Mouse (Mus musculus) testis, adult 2 months (tissue): ENCODE results near the gene Slco2b1. TPM values are rescaled to one million over a fixed set of nuclear protein-coding genes. Genes with fewer than 3 reads are reported as not detected.

Experiments used
- H3K27ac ChIP-seq: fragments of 200-500 bp; 2 replicates; pipeline ENCODE4 v1.5.1; 2012; ENCODE audit warnings: low read depth, low read length; ENCODE audit not compliant: control insufficient read depth, insufficient read depth
- H3K27me3 ChIP-seq: fragments of 200-500 bp; 2 replicates; pipeline ENCODE4 v1.6.1; 2012; ENCODE audit warnings: mild to moderate bottlenecking, low read length, moderate library complexity; ENCODE audit not compliant: control insufficient read depth, insufficient read depth
- H3K36me3 ChIP-seq: fragments of 200-500 bp; 2 replicates; pipeline ENCODE4 v1.6.1; 2012; ENCODE audit warnings: mild to moderate bottlenecking, low read length; ENCODE audit not compliant: control insufficient read depth, insufficient read depth
- H3K4me1 ChIP-seq: fragments of 200-500 bp; 2 replicates; pipeline ENCODE4 v1.6.1; 2012; ENCODE audit warnings: low read length; ENCODE audit not compliant: control insufficient read depth, insufficient read depth
- H3K4me3 ChIP-seq: fragments of 200-500 bp; 2 replicates; pipeline ENCODE4 v1.5.1; 2012; ENCODE audit warnings: low read depth, mild to moderate bottlenecking, low read length, moderate library complexity, mixed read lengths; ENCODE audit not compliant: control insufficient read depth
- CTCF ChIP-seq: fragments of 200-500 bp; IDR thresholded peaks from 2 replicates; pipeline ENCODE4 v1.5.1; 2012; ENCODE audit warnings: low read depth, mild to moderate bottlenecking, inconsistent platforms, low read length, moderate library complexity; ENCODE audit not compliant: control insufficient read depth, insufficient read depth, insufficient replicate concordance
- POLR2A ChIP-seq: fragments of 200-500 bp; IDR thresholded peaks from 2 replicates; pipeline ENCODE4 v1.6.1; 2012; ENCODE audit warnings: low read depth, mild to moderate bottlenecking, inconsistent platforms, low read length, moderate library complexity; ENCODE audit not compliant: control insufficient read depth
- polyA plus RNA-seq: library from polyadenylated mRNA; depleted of rRNA; stranded (reverse); fragments of >200 nt; gene quantifications from 2 replicates; pipeline ENCODE4 v1.2.3, GENCODE M21; 2012

The Slco2b1 gene
- polyA plus RNA-seq, 1 experiment: 2.0 TPM

DNA sequence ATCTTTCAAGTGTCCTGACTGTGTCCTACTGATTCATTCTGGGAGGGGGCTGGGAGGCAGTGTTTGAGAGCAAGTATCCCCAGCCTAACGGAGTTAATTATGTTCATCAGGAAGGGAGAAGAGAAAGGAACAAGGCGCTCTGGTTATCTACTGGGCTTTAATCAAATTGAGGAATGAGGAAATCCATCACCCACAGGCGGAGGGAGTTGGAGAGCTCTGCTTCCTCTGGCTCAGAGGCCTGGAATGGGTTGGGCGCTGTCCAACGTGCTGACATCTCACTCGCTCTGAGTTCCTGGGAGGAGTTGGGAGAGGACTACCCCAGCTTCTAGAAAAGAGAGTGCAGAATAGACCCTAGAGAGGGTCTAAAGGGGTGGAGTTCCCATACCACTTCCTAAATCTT lies 62.5 kb downstream of the Slco2b1 start:
- no peak overlapping the region for H3K4me3 ChIP-seq
- no peaks in the 10 kb centered on the region for H3K36me3 ChIP-seq
- no peaks in the 10 kb centered on the region for H3K4me1 ChIP-seq
- H3K27me3 ChIP-seq: no peaks in the 10 kb centered on the region
- TF ChIP-seq CTCF (no peak), POLR2A (no peak)
- H3K27ac ChIP-seq: no peak overlapping the region

DNA sequence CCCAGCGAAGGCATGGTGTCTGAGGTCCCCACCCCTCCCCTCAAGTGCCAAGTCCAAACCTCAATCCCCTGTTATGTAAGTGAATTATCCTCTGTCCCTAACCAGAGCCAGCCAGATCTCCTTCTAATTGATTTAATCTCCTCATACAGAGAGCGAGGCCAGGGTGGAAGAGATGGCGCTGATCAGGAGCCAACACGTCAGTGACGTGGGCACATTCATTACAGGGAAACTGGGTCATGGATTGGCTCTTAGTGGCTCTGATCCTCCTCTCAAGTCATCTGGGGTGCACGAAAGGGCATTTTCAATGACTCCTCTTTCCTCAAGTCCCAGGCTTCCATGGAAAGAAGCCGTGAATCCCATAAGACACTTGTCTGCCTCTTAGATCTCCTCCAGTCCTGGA lies 66.4 kb downstream of the Slco2b1 start:
- H3K4me3 ChIP-seq: no peak overlapping the region
- H3K27me3 ChIP-seq: no peaks in the 10 kb centered on the region
- H3K27ac ChIP-seq: no peak overlapping the region
- H3K36me3 ChIP-seq: no peaks in the 10 kb centered on the region
- H3K4me1 ChIP-seq: no peaks in the 10 kb centered on the region
- no peak for TF ChIP-seq POLR2A
- TF ChIP-seq CTCF: no peak

DNA sequence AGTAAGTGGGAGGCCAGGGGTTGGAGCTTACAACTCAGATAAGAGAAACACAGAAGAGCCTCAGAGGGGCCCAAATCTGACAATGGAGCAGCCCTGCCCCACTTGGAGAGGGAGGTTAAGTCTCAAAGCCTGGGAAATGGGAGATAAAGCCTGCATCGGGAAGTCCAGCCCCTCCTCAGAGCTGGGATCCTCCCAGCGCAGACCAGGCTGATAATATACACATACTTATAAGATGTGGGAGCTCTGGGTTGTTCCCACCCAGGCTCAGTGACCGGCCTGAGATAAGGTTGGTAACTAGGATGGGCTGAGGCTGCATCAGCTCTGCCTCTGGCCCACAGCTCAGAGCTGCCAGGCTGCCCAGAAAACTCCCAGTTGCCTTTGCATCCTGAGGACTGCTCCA lies 69.1 kb downstream of the Slco2b1 start:
- Histone ChIP-seq H3K36me3 (no peaks in the 10 kb centered on the region), H3K27me3 (no peaks in the 10 kb centered on the region), H3K4me1 (no peaks in the 10 kb centered on the region), H3K27ac (no peak overlapping the region), H3K4me3 (no peak overlapping the region)
- TF ChIP-seq CTCF (no peak), POLR2A (no peak)

DNA sequence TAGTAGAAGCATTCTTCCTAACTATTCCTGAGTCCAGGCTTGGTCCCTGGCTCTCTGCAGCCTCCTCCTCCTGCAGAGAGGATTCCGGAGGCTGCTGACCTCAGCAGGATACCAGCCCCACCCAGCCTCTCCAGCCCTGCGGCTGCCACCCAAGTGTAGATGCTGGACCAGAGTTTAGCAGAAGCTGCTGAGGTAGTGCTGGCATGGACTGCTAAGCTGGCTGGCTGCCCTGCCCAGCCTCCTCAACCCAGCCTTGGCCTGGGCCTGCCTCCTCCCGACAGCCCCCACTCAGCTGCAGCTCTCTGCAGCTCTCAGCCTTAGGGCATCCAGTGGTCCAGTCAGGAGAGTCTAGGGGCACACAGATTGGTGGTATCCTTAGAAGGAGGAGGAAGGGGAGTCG lies 69.9 kb downstream of the Slco2b1 start:
- H3K4me1 ChIP-seq: no peaks in the 10 kb centered on the region
- H3K36me3 ChIP-seq: no peaks in the 10 kb centered on the region
- H3K4me3 ChIP-seq: no peak overlapping the region
- H3K27ac ChIP-seq: no peak overlapping the region
- TF ChIP-seq POLR2A (no peak), CTCF (no peak)
- no peaks in the 10 kb centered on the region for H3K27me3 ChIP-seq

DNA sequence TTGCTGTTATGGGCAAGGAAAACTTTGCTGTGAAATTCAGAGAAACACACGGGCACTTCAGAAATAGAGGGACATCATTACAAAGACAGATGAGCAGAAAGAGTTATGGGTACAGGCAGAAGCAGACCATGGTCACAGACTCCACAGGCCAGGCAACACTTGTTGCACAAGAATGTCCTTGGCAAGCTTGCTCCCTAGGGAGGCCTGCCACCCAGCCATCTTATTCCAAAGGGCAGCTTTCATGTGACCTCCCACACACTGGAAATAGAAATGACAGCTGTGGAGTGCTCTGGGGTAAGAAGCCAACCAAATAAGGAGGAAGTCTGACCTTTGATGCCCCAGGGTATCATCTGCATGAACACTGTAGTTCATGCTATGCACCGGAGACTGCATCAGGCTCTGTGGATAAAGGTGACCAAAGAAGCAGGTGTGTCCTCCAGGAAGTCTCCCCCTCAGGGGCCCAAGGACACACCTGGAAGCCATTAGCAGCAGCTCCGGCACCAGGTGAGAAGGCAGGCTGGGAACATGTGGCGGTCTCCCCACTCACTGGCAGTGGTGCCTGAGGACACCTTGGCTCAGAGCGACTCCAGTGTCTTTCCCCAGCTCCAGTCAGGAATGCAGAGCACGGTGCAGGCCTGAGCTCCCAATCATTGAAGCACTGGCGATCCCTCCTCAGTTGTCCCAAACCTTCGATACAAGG lies 77.0 kb downstream of the Slco2b1 start:
- Histone ChIP-seq H3K4me3 (no peak overlapping the region), H3K27me3 (no peaks in the 10 kb centered on the region), H3K27ac (no peak overlapping the region), H3K4me1 (no peaks in the 10 kb centered on the region), H3K36me3 (no peaks in the 10 kb centered on the region)
- TF ChIP-seq POLR2A (no peak), CTCF (no peak)

DNA sequence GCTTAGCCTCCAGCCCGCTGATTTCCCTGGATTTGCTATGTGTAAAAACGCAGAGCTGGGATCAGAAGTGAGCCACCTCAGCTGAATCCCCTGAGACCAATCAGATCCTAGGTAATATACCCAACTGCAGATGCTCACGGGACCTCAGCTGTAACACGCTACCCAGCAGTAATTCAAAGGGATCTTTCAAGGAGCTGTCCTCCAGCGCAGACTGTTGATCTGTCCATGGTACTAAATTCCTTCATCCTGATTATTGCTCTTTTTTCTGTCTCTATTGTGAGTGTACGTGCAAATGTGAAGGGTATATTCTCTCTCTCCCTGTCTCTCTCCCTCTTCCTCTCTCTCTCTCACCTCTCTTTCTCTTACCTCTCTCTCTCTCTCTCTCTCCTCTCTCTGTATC lies 78.9 kb downstream of the Slco2b1 start:
- Histone ChIP-seq H3K4me1 (no peaks in the 10 kb centered on the region), H3K27ac (no peak overlapping the region), H3K27me3 (no peaks in the 10 kb centered on the region), H3K4me3 (no peak overlapping the region), H3K36me3 (no peaks in the 10 kb centered on the region)
- TF ChIP-seq CTCF: no peak
- no peak for TF ChIP-seq POLR2A

DNA sequence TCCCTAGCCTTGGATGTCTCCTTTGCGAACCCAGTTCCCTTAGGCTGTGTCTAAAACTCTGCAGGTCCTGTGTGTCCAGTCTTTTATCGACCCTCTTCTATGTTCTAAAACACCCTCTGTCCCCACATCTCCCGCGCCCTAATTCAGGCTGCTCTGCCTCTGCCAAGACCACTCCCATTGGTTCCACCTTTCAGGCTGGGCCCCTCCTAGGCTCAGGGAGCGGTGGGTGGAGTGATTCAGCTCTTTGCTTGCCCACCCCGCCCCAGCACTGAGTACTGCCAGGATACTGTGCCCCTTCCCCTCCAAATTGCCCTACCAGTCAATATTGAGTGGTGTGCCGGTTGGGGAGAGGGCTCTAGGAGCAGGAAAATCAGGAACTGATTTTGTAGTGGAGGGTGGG lies 83.8 kb downstream of the Slco2b1 start:
- Histone ChIP-seq H3K4me1 (peaks cover 12% of the 10 kb centered on the region), H3K36me3 (no peaks in the 10 kb centered on the region), H3K27me3 (no peaks in the 10 kb centered on the region), H3K27ac (no peak overlapping the region), H3K4me3 (no peak overlapping the region)
- TF ChIP-seq CTCF (no peak), POLR2A (no peak)
